Mouse (Mus musculus): Measurements from ENCODE around the gene H2-Eb2. TPM values are rescaled to one million over a fixed set of nuclear protein-coding genes. Genes with fewer than 3 reads are reported as not detected.

Gene H2-Eb2
- not detected in 2 replicates for polyA plus RNA-seq (2012; rRNA removed)

DNA sequence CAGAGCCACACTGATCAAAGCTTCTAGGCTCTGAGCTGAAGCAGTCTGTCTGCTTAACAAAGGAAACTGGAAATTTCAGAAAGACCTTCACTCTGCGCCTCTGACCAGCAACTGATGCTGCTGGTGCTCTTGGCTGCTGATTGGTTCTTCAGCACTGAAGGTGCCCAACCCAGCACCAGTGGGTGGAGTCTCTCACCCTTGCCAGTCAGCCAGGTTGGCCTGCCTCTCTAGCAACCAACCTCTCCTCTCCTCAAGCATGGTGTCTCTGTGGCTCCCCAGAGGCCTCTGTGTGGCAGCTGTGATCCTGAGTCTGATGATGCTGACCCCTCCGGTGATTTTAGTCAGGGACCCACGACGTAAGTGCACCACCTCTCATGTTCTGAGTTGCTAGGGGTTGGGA is at the start of gene H2-Eb2:
Gene H2-Eb2, plus strand, starts transcription at position 230 of the 400 bp plus-strand sequence.
- H3K27me3 ChIP-seq (ENCODE audit: control insufficient read depth, insufficient read depth, low read length), result no peaks in the 10 kb centered on the region
- H3K27ac ChIP-seq (ENCODE audit: control insufficient read depth, insufficient read depth, low read depth, low read length), result no peak within 1 kb of the TSS
- H3K4me1 ChIP-seq (ENCODE audit: control insufficient read depth, insufficient read depth, low read length), result no peaks in the 10 kb centered on the region
- no peaks in the 10 kb centered on the region for H3K36me3 ChIP-seq (ENCODE audit: control insufficient read depth, insufficient read depth, low read length)
- no peak for TF ChIP-seq POLR2A (IDR thresholded peaks at IDR 0.05; ENCODE audit: control insufficient read depth, low read depth, low read length)
- no peak for TF ChIP-seq CTCF (IDR thresholded peaks at IDR 0.05; ENCODE audit: control insufficient read depth, insufficient read depth, insufficient replicate concordance, low read depth, low read length)
- H3K4me3 ChIP-seq (ENCODE audit: control insufficient read depth, low read depth, low read length), result no peak within 1 kb of the TSS

DNA sequence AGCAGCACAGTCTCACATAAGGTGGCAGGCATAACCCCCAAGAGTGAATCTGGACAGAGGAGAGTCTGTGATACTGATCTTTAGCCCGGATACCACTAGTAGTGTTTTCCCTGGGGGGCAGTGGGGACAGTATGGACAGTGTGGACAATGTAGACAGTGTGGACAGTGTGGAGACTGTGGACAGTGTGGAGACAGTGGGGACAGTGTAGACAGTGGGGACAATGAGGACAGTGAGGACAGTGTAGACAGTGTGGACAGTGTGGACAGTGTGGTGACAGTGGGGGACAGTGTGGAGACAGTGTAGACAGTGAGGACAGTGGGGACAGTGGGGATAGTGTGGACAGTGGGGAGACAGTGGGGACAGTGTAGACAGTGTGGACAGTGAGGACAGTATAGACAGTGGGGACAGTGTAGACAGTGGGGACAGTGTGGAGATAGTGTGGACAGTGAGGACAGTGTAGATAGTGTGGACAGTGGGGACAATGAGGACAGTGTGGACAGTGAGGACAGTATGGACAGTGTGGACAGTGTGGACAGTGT is 44.9 kb upstream of the H2-Eb2 start:
- Histone ChIP-seq H3K36me3 (ENCODE audit: control insufficient read depth, insufficient read depth, low read length) (no peaks in the 10 kb centered on the region), H3K27me3 (ENCODE audit: control insufficient read depth, insufficient read depth, low read length) (no peaks in the 10 kb centered on the region), H3K4me3 (ENCODE audit: control insufficient read depth, low read depth, low read length) (no peak overlapping the region), H3K27ac (ENCODE audit: control insufficient read depth, insufficient read depth, low read depth, low read length) (no peak overlapping the region), H3K4me1 (ENCODE audit: control insufficient read depth, insufficient read depth, low read length) (no peaks in the 10 kb centered on the region)
- TF ChIP-seq POLR2A (IDR thresholded peaks at IDR 0.05; ENCODE audit: control insufficient read depth, low read depth, low read length) (no peak), CTCF (IDR thresholded peaks at IDR 0.05; ENCODE audit: control insufficient read depth, insufficient read depth, insufficient replicate concordance, low read depth, low read length) (no peak)

DNA sequence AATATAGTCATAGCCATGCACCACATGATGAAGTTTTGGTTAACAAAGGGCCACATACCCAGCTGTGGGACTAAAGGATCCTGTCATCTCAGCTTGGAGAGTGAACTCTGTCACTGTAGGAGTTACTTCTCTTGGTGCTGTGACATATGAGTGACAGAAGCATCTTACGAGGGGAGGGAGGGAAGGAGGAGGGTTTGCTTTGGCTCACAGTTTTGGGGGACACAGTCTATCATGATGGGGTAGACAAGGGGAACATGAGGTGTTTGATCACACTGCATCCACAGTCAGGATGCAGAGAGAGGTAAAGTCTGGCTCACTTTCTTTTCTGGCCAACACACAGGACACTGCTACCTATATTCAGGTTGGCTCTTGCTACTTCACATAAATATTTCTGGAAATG is 43.6 kb upstream of the H2-Eb2 start:
- H3K27me3 ChIP-seq (ENCODE audit: control insufficient read depth, insufficient read depth, low read length), result no peaks in the 10 kb centered on the region
- H3K36me3 ChIP-seq (ENCODE audit: control insufficient read depth, insufficient read depth, low read length), result no peaks in the 10 kb centered on the region
- TF ChIP-seq CTCF (IDR thresholded peaks at IDR 0.05; ENCODE audit: control insufficient read depth, insufficient read depth, insufficient replicate concordance, low read depth, low read length), result no peak
- TF ChIP-seq POLR2A (IDR thresholded peaks at IDR 0.05; ENCODE audit: control insufficient read depth, low read depth, low read length), result no peak
- no peaks in the 10 kb centered on the region for H3K4me1 ChIP-seq (ENCODE audit: control insufficient read depth, insufficient read depth, low read length)
- H3K27ac ChIP-seq (ENCODE audit: control insufficient read depth, insufficient read depth, low read depth, low read length), result no peak overlapping the region
- no peak overlapping the region for H3K4me3 ChIP-seq (ENCODE audit: control insufficient read depth, low read depth, low read length)

DNA sequence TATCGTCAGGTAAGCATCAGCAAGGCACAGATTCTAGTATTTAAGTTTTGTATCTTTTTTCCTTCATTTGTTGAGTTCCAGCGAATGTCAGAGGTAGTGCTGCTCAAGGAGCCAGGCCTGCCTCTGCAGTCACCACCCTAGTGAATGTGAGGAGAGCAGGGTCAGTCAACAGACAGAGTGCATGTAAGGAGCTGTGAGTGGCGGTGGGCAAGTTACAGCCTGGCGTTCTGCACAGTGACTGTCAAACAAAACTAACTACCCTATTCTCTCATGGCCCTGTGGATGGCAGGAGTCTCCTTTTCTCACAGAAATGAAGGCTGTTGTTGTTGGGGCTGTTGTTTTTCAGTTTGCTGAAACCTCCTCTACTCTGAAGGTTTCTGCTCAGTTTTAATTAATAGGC is 40.1 kb upstream of the H2-Eb2 start:
- no peak for TF ChIP-seq POLR2A (IDR thresholded peaks at IDR 0.05; ENCODE audit: control insufficient read depth, low read depth, low read length)
- no peak for TF ChIP-seq CTCF (IDR thresholded peaks at IDR 0.05; ENCODE audit: control insufficient read depth, insufficient read depth, insufficient replicate concordance, low read depth, low read length)
- H3K4me1 ChIP-seq (ENCODE audit: control insufficient read depth, insufficient read depth, low read length), result peaks cover 2% of the 10 kb centered on the region
- H3K36me3 ChIP-seq (ENCODE audit: control insufficient read depth, insufficient read depth, low read length), result no peaks in the 10 kb centered on the region
- no peak overlapping the region for H3K27ac ChIP-seq (ENCODE audit: control insufficient read depth, insufficient read depth, low read depth, low read length)
- no peaks in the 10 kb centered on the region for H3K27me3 ChIP-seq (ENCODE audit: control insufficient read depth, insufficient read depth, low read length)
- no peak overlapping the region for H3K4me3 ChIP-seq (ENCODE audit: control insufficient read depth, low read depth, low read length)

DNA sequence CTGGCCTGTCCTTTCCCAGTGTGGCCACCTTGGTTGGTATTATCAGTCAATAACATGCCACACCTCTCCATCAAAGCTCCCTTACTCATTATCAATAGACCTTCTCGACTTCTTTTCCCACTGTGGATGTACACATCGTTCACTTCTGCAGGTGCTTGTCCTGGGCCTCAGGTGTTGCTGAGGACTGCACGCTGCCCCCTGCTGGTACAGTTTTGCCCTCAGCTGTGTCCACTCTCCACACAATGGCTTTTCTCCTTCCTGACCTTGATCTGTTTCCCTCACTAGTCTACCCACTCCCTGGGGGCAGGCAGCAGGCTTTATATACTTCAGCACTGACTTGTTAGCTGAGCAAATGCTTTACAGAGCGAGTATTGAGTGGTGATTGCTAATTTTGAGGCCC is 39.6 kb upstream of the H2-Eb2 start:
- Histone ChIP-seq H3K4me3 (ENCODE audit: control insufficient read depth, low read depth, low read length) (no peak overlapping the region), H3K27me3 (ENCODE audit: control insufficient read depth, insufficient read depth, low read length) (no peaks in the 10 kb centered on the region), H3K36me3 (ENCODE audit: control insufficient read depth, insufficient read depth, low read length) (no peaks in the 10 kb centered on the region), H3K4me1 (ENCODE audit: control insufficient read depth, insufficient read depth, low read length) (peaks cover 2% of the 10 kb centered on the region), H3K27ac (ENCODE audit: control insufficient read depth, insufficient read depth, low read depth, low read length) (no peak overlapping the region)
- TF ChIP-seq CTCF (IDR thresholded peaks at IDR 0.05; ENCODE audit: control insufficient read depth, insufficient read depth, insufficient replicate concordance, low read depth, low read length) (peak; percentile 67; the same call in 1 of the 2 replicates), POLR2A (IDR thresholded peaks at IDR 0.05; ENCODE audit: control insufficient read depth, low read depth, low read length) (no peak)

- Histone ChIP-seq H3K4me1 (ENCODE audit: control insufficient read depth, insufficient read depth, low read length) (peaks cover 2% of the 10 kb centered on the region), H3K27ac (ENCODE audit: control insufficient read depth, insufficient read depth, low read depth, low read length) (no peak overlapping the region)
Measured at GRCm38 (mm10) chr17:34286501-34286900, 39.0 kb upstream of the H2-Eb2 start.

DNA sequence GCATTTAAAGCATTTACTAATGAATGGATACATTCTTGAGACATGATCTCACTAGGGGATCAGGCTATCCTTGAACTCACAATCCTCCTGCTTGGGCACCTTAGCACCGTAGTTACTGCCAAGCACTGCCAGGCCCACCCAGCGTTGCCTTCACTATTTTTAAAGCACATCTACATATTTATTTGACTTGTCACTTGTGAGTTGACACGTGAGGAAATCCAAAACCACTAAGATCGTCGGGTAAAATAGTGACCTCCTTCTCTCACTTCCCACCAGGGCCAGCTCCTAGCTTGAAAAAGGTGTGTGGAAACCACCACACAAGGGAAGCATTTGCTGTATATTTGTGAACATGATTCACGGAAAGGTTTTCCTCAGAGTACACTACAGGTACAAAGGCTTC is 38.5 kb upstream of the H2-Eb2 start:
- TF ChIP-seq POLR2A (IDR thresholded peaks at IDR 0.05; ENCODE audit: control insufficient read depth, low read depth, low read length) (no peak), CTCF (IDR thresholded peaks at IDR 0.05; ENCODE audit: control insufficient read depth, insufficient read depth, insufficient replicate concordance, low read depth, low read length) (no peak)

More at GRCm38 (mm10) chr17:34286501-34286900, 39.0 kb upstream of the H2-Eb2 start:
- no peak overlapping the region for H3K4me3 ChIP-seq (ENCODE audit: control insufficient read depth, low read depth, low read length)
- no peaks in the 10 kb centered on the region for H3K27me3 ChIP-seq (ENCODE audit: control insufficient read depth, insufficient read depth, low read length)
- TF ChIP-seq POLR2A (IDR thresholded peaks at IDR 0.05; ENCODE audit: control insufficient read depth, low read depth, low read length) (no peak), CTCF (IDR thresholded peaks at IDR 0.05; ENCODE audit: control insufficient read depth, insufficient read depth, insufficient replicate concordance, low read depth, low read length) (no peak)
- no peaks in the 10 kb centered on the region for H3K36me3 ChIP-seq (ENCODE audit: control insufficient read depth, insufficient read depth, low read length)

More for the DNA sequence above, 38.5 kb upstream of the H2-Eb2 start:
- no peaks in the 10 kb centered on the region for H3K27me3 ChIP-seq (ENCODE audit: control insufficient read depth, insufficient read depth, low read length)
- H3K27ac ChIP-seq (ENCODE audit: control insufficient read depth, insufficient read depth, low read depth, low read length), result no peak overlapping the region
- H3K4me3 ChIP-seq (ENCODE audit: control insufficient read depth, low read depth, low read length), result no peak overlapping the region
- no peaks in the 10 kb centered on the region for H3K36me3 ChIP-seq (ENCODE audit: control insufficient read depth, insufficient read depth, low read length)
- peaks cover 4% of the 10 kb centered on the region for H3K4me1 ChIP-seq (ENCODE audit: control insufficient read depth, insufficient read depth, low read length)

Measured in testis, adult 2 months (tissue).